Mouse (Mus musculus) frontal cortex, adult (tissue): ENCODE results near the gene Lamtor1.

Source experiments
- ATAC-seq: cut with Nextera tagmentation; 2 replicates; pipeline ENCODE4 v1.9.2; 2017; ENCODE audit warnings: mild to moderate bottlenecking, moderate library complexity, mixed read lengths; ENCODE audit not compliant: low TSS enrichment

The Lamtor1 gene

DNA sequence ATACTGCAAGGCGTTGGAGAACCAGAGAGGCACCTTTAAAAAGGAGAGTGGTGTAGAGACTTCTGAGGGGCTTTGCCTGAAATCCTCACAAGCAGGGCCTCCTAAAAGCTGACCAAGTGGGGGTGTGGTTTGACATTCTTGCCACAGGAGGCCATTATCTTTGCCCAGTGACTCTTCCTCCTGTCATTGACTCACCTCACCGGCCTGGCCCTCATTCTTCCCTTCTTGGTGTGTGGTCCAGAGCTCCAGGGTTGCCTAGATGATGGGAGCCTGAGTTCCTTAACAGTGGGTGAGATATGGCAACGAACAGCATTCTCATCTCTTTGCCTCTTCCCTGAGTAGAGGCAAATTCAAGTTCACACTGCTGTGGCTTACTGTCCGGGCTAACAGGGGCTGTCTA is 50.2 kb downstream of the Lamtor1 start:
- no peak for ATAC-seq

DNA sequence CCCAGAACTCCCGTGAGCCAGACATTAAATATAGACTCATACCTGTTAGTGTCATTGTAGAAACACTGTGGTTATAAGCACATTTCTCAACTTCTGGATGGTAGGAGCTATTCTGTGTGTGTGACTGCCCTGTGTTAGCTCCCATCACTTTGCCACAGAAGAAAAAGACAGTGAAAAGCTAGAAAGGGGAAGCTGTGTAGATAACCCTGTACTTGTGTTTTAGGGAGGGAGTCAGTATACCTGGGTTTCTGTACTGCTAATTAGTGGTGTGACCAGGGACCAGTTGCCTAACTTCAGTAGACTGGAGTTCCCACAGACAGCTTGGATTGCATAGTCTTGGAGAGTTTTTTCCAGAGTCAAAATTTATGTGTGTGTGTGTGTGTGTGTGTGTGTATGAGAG is 50.8 kb downstream of the Lamtor1 start:
- no peak for ATAC-seq

DNA sequence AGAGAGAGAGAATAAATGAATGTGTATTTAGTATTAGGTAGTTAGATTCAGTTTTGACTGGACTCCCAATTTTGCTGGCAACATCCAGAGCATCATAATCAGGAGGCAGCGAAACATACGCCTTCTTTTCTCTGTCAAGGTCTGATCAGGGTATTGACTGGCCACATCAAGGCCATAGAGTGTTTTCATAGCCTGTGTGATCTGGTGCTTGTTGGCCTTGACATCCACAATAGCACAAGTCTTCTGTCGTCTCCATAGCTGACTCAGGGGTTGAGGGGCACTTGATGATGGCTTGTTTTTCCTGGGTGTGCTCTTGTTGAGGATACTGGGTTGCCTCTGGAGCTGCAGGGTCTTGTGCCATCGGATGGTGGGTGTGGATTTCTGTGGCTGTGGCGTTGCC is 51.2 kb downstream of the Lamtor1 start:
- no peak for ATAC-seq

DNA sequence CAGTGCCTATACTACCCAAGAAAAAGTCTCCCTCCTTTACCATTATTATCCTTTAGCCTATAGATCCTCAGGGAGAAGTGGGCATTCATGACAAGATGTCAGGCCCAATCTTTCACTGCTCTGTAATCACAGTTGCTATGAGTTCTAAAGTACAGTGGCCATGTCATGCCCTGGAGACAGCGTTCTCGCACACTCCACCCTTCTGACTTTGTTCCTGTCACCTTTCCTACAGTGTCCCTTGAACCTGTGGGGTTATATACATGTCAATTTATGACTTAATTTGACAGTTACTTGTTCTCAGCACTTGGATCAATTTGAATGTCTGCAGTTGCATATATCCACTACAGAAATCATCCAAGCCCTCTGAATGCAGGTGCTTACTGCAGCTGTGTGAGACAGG is 57.1 kb downstream of the Lamtor1 start:
- ATAC-seq = no peak

- no peak for ATAC-seq
Observed at GRCm38 (mm10) chr7:101963621-101964020, 57.9 kb downstream of the Lamtor1 start.

DNA sequence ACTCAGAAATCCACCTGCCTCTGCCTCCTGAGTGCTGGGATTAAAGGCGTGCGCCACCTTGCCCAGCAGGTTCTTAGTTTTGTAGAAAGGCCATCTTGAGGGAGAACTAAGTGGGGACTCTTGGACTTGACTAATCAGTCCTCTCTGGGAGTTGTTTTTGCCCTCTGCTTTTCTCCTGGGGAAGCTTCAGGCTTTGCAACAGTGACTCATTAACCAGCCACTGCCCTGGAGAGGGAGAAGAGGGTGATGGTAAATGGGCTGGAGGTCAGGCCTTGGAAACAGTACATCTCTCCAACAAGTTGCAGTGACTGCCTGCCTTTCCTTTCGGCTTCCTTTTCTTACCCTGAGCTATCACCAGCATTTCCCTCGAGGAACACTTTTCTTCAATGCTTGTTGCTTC is 58.8 kb downstream of the Lamtor1 start:
- no peak for ATAC-seq

DNA sequence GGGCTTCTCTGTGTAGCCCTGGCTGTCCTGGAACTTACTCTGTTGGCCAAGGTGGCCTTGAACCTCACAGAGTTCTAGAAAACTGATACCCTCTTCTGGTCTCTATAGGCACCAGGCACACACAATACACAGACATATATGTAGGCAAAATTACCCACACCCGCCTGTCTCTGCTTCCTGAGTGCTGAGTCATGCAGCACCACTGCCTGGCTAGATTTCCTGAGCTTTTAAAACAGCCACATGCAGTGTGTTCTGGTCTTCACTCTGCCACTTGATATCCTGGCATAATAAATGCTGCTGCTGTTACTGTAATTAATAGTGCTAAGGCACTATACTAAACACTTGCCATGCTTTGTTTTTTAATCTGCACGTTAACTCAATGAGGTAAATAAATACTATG is 59.9 kb downstream of the Lamtor1 start:
- ATAC-seq = no peak

DNA sequence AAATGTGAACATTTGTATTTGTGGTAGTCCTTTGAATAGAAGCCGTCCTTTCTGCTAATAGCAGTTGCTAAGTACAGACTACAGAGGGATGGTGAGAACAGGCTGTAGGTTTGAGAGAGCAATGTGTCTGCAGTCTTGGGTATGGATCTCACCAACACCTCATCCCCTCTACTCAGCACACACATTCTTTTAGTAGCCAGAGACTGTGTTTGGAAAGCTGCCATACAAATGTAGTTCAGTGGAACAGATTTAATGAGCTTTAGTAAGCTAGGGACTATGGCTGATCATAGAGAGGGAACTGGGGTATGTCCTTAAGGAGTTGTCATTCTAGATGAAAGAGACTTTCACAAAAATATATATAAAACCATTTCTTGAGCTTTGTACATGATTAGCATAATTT is 61.6 kb downstream of the Lamtor1 start:
- ATAC-seq = no peak

- no peak for ATAC-seq
Observed at GRCm38 (mm10) chr7:101968751-101969150, 63.0 kb downstream of the Lamtor1 start.

DNA sequence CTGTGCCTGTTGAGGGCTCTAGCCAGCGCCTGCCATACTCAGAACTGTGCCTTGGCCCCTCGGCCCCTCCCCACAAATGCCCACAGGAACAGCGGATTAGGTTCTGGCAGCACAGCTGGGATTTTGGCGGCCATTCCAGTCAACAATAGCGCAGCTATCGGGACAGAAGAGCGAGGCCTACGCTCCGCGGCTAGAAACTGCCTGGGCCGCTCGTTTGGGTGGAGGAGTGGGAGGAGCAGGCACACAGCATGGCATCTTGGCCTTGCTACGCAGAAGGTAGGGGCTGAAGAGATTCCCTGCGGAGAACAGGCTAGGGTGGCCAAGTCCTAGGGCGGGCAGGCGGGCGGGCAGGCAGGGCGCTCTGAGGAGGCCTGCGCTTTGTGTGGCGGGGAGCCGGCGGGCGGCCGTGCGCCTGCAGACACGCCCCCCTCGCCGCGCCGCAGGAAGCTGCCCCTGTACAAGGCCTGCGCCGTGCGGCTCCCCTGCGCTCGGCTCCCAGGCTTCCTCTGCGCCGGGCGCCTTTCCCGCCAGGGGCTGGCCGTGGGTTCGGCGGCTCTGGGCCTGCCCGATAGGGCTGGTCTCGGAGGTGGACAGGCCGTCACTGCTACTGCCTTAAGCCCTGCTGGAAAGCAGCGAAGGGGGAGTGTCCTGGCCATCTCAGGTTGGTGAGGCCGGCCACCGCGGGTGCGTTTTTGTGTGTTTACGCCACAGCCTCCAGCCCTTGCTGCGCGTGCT is 64.2 kb downstream of the Lamtor1 start:
- ATAC-seq = peak; percentile 73

DNA sequence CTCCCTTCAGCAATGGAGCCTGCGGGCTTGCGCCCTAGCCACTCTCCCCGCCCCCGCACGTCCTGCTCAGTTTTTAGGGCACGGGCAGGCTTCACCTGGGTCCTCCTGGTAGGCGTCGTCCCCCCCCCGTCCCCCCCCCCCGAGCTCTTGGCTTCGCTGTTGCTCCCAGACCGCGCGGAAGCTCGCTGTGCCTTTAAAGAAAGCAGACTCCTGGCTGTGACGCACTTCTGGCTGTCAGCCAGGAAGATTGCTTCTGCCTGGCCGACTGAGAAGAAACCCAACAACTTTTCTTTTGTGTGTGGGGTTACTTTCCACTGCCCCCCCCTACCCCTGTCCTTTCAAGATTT is 64.7 kb downstream of the Lamtor1 start:
- ATAC-seq = peak; percentile 33

DNA sequence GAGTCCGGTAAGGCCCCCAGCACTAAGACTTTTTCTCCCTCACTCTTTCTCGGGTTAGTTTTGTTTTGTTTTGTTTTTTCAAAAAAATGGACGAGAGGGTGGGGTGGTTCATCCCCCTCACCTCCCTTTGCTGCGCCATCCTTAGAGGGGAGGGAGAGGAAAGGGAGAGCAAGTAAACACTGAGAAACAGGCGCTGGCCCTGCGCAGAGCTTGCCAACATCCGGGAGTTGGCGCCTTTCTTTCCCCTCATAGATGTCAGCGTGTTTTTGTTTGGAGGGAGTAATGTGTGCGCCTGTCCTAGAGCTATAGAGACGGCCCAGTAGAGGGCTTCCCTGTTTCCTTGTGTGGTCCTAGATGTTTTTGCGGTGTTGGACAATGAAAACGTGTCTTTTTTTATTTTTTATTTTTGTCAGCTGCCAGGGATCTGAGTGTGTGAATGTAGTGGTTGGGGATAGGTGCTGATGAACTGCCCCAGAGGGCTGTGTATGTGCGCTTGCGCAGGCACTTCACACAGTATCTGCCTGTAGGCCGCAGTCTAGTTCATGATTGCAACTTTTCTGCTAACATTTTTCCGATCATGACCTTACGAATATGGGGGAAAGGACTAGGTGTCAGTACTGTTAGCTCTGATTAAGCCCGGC is 65.2 kb downstream of the Lamtor1 start:
- peak; percentile 63 for ATAC-seq

DNA sequence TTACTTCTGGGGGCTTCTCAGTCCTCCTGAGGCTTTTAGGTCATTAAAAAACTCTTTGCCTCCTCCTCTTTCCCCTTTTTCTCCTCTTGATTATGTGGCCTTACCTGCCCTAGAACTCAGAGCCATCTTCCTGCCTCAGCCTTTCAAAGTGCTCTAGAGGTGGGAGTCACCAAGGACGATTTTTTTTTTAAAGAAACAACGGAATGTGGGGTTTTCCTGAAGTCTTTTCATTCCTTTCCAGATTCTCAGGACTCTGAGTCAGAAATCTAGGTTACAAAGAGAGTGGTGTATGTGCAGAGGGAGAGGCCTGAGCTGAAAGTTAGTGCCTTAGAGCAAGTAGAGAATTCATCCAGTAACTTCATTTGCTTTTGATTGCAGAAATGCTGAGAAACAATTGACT is 66.0 kb downstream of the Lamtor1 start:
- ATAC-seq = no peak

DNA sequence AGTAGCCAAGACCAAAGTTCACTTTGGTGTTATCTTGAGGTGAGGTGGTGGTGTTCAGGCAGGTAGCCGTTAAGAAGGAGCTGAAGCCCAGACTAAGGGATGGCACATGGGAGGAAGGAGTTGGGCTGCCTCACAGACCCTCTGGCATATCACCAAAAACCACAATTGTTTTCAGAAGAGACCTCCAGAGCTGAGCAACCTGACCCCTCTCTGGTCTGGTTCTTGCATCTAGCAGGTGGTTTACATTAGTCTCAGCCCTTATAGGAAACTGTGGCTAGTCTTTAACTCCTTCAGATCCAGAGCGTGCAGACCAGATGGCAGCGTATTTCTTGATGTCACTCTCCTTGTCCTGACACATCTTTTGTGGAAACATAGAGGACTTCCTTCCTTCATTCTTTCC is 68.0 kb downstream of the Lamtor1 start:
- ATAC-seq = no peak

GRCm38 (mm10) chr7:101974505-101974904 is 68.8 kb downstream of the Lamtor1 start:
- no peak for ATAC-seq
